11 mouse cellular contexts compared by ENCODE assay signal in the genomic region with DNA sequence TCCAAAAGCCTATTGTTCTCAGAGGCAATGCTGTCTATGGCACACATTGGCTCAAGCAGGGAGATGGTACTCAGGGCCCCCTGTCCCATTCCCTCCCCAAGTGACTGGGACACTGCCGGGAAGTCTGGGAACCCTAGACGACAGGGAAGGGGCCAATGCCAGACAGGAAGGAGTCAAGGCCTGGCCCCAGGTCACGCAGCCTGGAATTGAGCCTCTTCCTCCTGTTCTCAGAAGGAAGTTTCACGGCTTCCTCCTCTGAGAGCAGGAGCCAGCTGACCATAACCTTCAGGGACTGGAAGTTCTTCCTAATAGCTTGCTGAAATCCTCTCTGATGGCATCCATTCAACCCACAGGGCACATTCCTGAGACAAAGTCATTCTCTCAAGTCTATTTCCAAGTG. TPM values are rescaled to one million over a fixed set of nuclear protein-coding genes. Genes with fewer than 3 reads are reported as not detected.
DNase-seq lines count a peak whose midpoint lies in the region; ATAC-seq lines count a peak whose summit lies in the region.
"Had no signal": no experiment of that assay in that cellular context is flagged by ENCODE, and none has a peak within 500 bp of the region (broad histone marks: within the 10 kb centered on the region; RNA-seq: fewer than 3 reads in every experiment).

No protein-coding gene starts in this region.

- H3K27me3 ChIP-seq in neural tube, embryonic 13.5 days: no peaks in the 10 kb centered on the region
- no peaks in the 10 kb centered on the region for H3K27me3 ChIP-seq in neural tube, embryonic 15.5 days (replicated peaks)
- no peaks in the 10 kb centered on the region for H3K27me3 ChIP-seq in liver, embryonic 13.5 days
- no peaks in the 10 kb centered on the region for H3K27me3 ChIP-seq in stomach, embryonic 16.5 days (ENCODE audit: control insufficient read depth, insufficient read depth, low read length)

- WGBS in neural tube, embryonic 13.5 days: 66% methylated on average over 4 of the region's 4 CpGs
- 66% methylated on average over 4 of the region's 4 CpGs for WGBS in neural tube, embryonic 15.5 days
- WGBS in liver, embryonic 13.5 days (ENCODE audit: insufficient replicate concordance): 46% methylated on average over 4 of the region's 4 CpGs
- WGBS in stomach, embryonic 16.5 days: 61% methylated on average over 4 of the region's 4 CpGs

- no peak overlapping the region for H3K9ac ChIP-seq in neural tube, embryonic 13.5 days
- H3K9ac ChIP-seq in neural tube, embryonic 15.5 days (replicated peaks): no peak overlapping the region
- no peak overlapping the region for H3K9ac ChIP-seq in liver, embryonic 13.5 days
- no peak overlapping the region for H3K9ac ChIP-seq in stomach, embryonic 16.5 days (ENCODE audit: low read length)

- peaks cover 15% of the 10 kb centered on the region for H3K4me1 ChIP-seq in neural tube, embryonic 13.5 days (replicated peaks)
- H3K4me1 ChIP-seq in neural tube, embryonic 15.5 days: peaks cover 16% of the 10 kb centered on the region
- peaks cover 41% of the 10 kb centered on the region for H3K4me1 ChIP-seq in liver, embryonic 13.5 days (replicated peaks)
- H3K4me1 ChIP-seq in stomach, embryonic 16.5 days (ENCODE audit: control insufficient read depth, insufficient read depth, low read length): peaks cover 45% of the 10 kb centered on the region

- ATAC-seq in neural tube, embryonic 13.5 days (ENCODE audit: low read depth): no peak
- ATAC-seq in neural tube, embryonic 15.5 days (ENCODE audit: low FRiP score): no peak
- no peak for ATAC-seq in liver, embryonic 13.5 days (ENCODE audit: low read depth)
- no peak for ATAC-seq in stomach, embryonic 16.5 days (ENCODE audit: insufficient read depth, low FRiP score)

- no peak overlapping the region for H3K4me3 ChIP-seq in neural tube, embryonic 13.5 days
- H3K4me3 ChIP-seq in neural tube, embryonic 15.5 days (replicated peaks): no peak overlapping the region
- no peak overlapping the region for H3K4me3 ChIP-seq in liver, embryonic 13.5 days (replicated peaks)
- H3K4me3 ChIP-seq in stomach, embryonic 16.5 days (replicated peaks; ENCODE audit: low read length): no peak overlapping the region

- H3K4me2 ChIP-seq in neural tube, embryonic 13.5 days: no peak overlapping the region
- H3K4me2 ChIP-seq in neural tube, embryonic 15.5 days: no peak overlapping the region
- no peak overlapping the region for H3K4me2 ChIP-seq in liver, embryonic 13.5 days
- no peak overlapping the region for H3K4me2 ChIP-seq in stomach, embryonic 16.5 days (ENCODE audit: low read depth, low read length)

- peak; percentile 37 for DNase-seq in kidney, adult 11 months
- no peak for DNase-seq in liver, embryonic 13.5 days
- DNase-seq in spleen, postnatal 4 days (ENCODE audit: low spot score in 2 of 2): no peak
- DNase-seq in cerebellum, postnatal 4 days (ENCODE audit: low spot score in 2 of 2): no peak
- DNase-seq in frontal cortex, postnatal 10 days (ENCODE audit: low spot score in 2 of 2): no peak
- DNase-seq: embryo, embryonic 11 days; thymus, postnatal 4 days had no signal

- H3K27ac ChIP-seq in neural tube, embryonic 13.5 days (replicated peaks): peak overlapping the region; percentile 6; the same call in 1 of the 2 replicates
- no peak overlapping the region; the same call in 1 of the 2 replicates for H3K27ac ChIP-seq in neural tube, embryonic 15.5 days (replicated peaks)
- peak overlapping the region; percentile 48; the same call in 1 of the 2 replicates for H3K27ac ChIP-seq in liver, embryonic 13.5 days
- H3K27ac ChIP-seq in stomach, embryonic 16.5 days (ENCODE audit: low read length): peak overlapping the region; percentile 90; the same call in 1 of the 2 replicates

- H3K36me3 ChIP-seq in neural tube, embryonic 13.5 days: no peaks in the 10 kb centered on the region
- H3K36me3 ChIP-seq in neural tube, embryonic 15.5 days: no peaks in the 10 kb centered on the region
- H3K36me3 ChIP-seq in liver, embryonic 13.5 days: peaks cover 16% of the 10 kb centered on the region; the same call in 1 of the 2 replicates
- no peaks in the 10 kb centered on the region for H3K36me3 ChIP-seq in stomach, embryonic 16.5 days (ENCODE audit: control insufficient read depth, insufficient read depth, low read length)

- no peaks in the 10 kb centered on the region for H3K9me3 ChIP-seq in neural tube, embryonic 13.5 days
- H3K9me3 ChIP-seq in neural tube, embryonic 15.5 days (replicated peaks): no peaks in the 10 kb centered on the region
- H3K9me3 ChIP-seq in liver, embryonic 13.5 days (replicated peaks): no peaks in the 10 kb centered on the region
- no peaks in the 10 kb centered on the region for H3K9me3 ChIP-seq in stomach, embryonic 16.5 days (replicated peaks; ENCODE audit: control insufficient read depth, low read length)

RNA-seq across cellular contexts. Expression of gene Ggta1, which starts 29.6 kb away (rescaled TPM):
- 8.7 and 8.8 TPM in 2 replicates for polyA plus RNA-seq in neural tube, embryonic 13.5 days (2015; fragmentation: Nextera tagmentation; extraction: Ambion mirVana)
- polyA plus RNA-seq in neural tube, embryonic 15.5 days (2015; fragmentation: Nextera tagmentation; extraction: Ambion mirVana): 7.4 and 14.2 TPM in 2 replicates
- polyA plus RNA-seq in liver, embryonic 13.5 days (2015; fragmentation: Nextera tagmentation; extraction: Ambion mirVana): 7.8 and 9.4 TPM in 2 replicates
- polyA plus RNA-seq in stomach, embryonic 16.5 days (2015; fragmentation: Nextera tagmentation; extraction: Ambion mirVana): 28.1 and 28.9 TPM in 2 replicates

RNA-seq across cellular contexts. Expression of gene 4930402F06Rik, which starts 36.5 kb away (rescaled TPM):
- polyA plus RNA-seq in neural tube, embryonic 13.5 days (2015; fragmentation: Nextera tagmentation; extraction: Ambion mirVana): not detected in 2 replicates
- not detected in 2 replicates for polyA plus RNA-seq in neural tube, embryonic 15.5 days (2015; fragmentation: Nextera tagmentation; extraction: Ambion mirVana)
- not detected in 2 replicates for polyA plus RNA-seq in liver, embryonic 13.5 days (2015; fragmentation: Nextera tagmentation; extraction: Ambion mirVana)
- not detected in 2 replicates for polyA plus RNA-seq in stomach, embryonic 16.5 days (2015; fragmentation: Nextera tagmentation; extraction: Ambion mirVana)
- polyA plus RNA-seq: gonadal fat pad, adult 2 months had no signal
